Mouse (Mus musculus) hindbrain, embryonic 13.5 days (tissue): ENCODE results near the gene Rbl2. TPM values are rescaled to one million over a fixed set of nuclear protein-coding genes. Genes with fewer than 3 reads are reported as not detected.
A peak's percentile ranks its signal among the peaks of the same experiment; 100 is the strongest.

Source experiments
- ATAC-seq: fragments of 200-750 bp; cut with Nextera tagmentation; 2 replicates; pipeline ENCODE4 v1.8.0; 2017; ENCODE audit warnings: moderate TSS enrichment; ENCODE audit not compliant: low FRiP score
- H3K27ac ChIP-seq: fragments of 300-500 bp; sonication (generic); 2 replicates; pipeline ENCODE4 v1.5.1; 2015; ENCODE audit warnings: inconsistent platforms, mild to moderate bottlenecking, moderate library complexity
- H3K27me3 ChIP-seq: fragments of 300-500 bp; sonication (generic); 2 replicates; pipeline ENCODE4 v1.6.1; 2015; ENCODE audit warnings: mild to moderate bottlenecking, inconsistent platforms
- H3K36me3 ChIP-seq: fragments of 300-500 bp; sonication (generic); 2 replicates; pipeline ENCODE4 v1.6.1; 2015; ENCODE audit warnings: mild to moderate bottlenecking, inconsistent platforms
- H3K4me1 ChIP-seq: fragments of 300-500 bp; sonication (generic); replicated peaks from 2 replicates; pipeline ENCODE4 v1.6.1; 2015; ENCODE audit warnings: inconsistent platforms
- H3K4me2 ChIP-seq: fragments of 300-500 bp; sonication (generic); 2 replicates; pipeline ENCODE4 v1.6.1; 2015; ENCODE audit warnings: inconsistent platforms, mild to moderate bottlenecking, moderate library complexity
- H3K4me3 ChIP-seq: fragments of 300-500 bp; sonication (generic); 2 replicates; pipeline ENCODE4 v1.5.1; 2015; ENCODE audit warnings: mild to moderate bottlenecking, inconsistent platforms
- H3K9ac ChIP-seq: fragments of 300-500 bp; sonication (generic); 2 replicates; pipeline ENCODE4 v1.6.1; 2015; ENCODE audit warnings: mild to moderate bottlenecking, inconsistent platforms
- H3K9me3 ChIP-seq: fragments of 300-500 bp; sonication (generic); 2 replicates; pipeline ENCODE4 v1.6.1; 2016; ENCODE audit warnings: inconsistent platforms
- WGBS: fragments of 180-500 bp; shearing (Covaris S2); methylation state at CpG from one replicate; pipeline ENCODE4 v1.1.7; 2015; 5-methylcytosine and 5-hydroxymethylcytosine counted together
- polyA plus RNA-seq: library from polyadenylated mRNA; unstranded; fragments of >200 nt; fragmentation: Nextera tagmentation; extraction: Ambion mirVana; gene quantifications from 2 replicates; pipeline ENCODE4 v1.2.1, GENCODE M21; 2015

Gene Rbl2
- polyA plus RNA-seq, 1 experiment from 2014 or later: 19.4 TPM

GRCm38 (mm10) chr8:91147715-91148114 is 77.9 kb downstream of the Rbl2 start:
- 12% methylated on average over 6 of the region's 6 CpGs for WGBS
- Histone ChIP-seq H3K36me3 (no peaks in the 10 kb centered on the region), H3K4me3 (no peak overlapping the region), H3K4me1 (no peaks in the 10 kb centered on the region), H3K4me2 (no peak overlapping the region), H3K9ac (no peak overlapping the region), H3K9me3 (0 out of 2 replicates have a peak, but pooled peaks cover 3% of the 10 kb centered on the region), H3K27ac (no peak overlapping the region), H3K27me3 (no peaks in the 10 kb centered on the region)
- ATAC-seq: no peak

GRCm38 (mm10) chr8:91148643-91149178 is 78.9 kb downstream of the Rbl2 start:
- H3K27me3 ChIP-seq: no peaks in the 10 kb centered on the region
- H3K9me3 ChIP-seq: 0 out of 2 replicates have a peak, but pooled peaks cover 3% of the 10 kb centered on the region
- 82% methylated on average over 15 of the region's 15 CpGs for WGBS
- no peak overlapping the region for H3K27ac ChIP-seq
- ATAC-seq: no peak
- no peak overlapping the region for H3K9ac ChIP-seq
- no peaks in the 10 kb centered on the region for H3K36me3 ChIP-seq
- no peaks in the 10 kb centered on the region for H3K4me1 ChIP-seq
- H3K4me2 ChIP-seq: no peak overlapping the region
- no peak overlapping the region for H3K4me3 ChIP-seq

GRCm38 (mm10) chr8:91149298-91149697 is 79.4 kb downstream of the Rbl2 start:
- Histone ChIP-seq H3K4me2 (no peak overlapping the region), H3K36me3 (no peaks in the 10 kb centered on the region), H3K27ac (no peak overlapping the region), H3K4me3 (no peak overlapping the region), H3K27me3 (no peaks in the 10 kb centered on the region), H3K9ac (no peak overlapping the region), H3K4me1 (no peaks in the 10 kb centered on the region), H3K9me3 (0 out of 2 replicates have a peak, but pooled peaks cover 3% of the 10 kb centered on the region)
- 80% methylated on average over 3 of the region's 3 CpGs for WGBS
- ATAC-seq: no peak

GRCm38 (mm10) chr8:91151531-91151930 is 81.7 kb downstream of the Rbl2 start:
- no peak overlapping the region for H3K9ac ChIP-seq
- 90% methylated on average over 7 of the region's 7 CpGs for WGBS
- H3K27me3 ChIP-seq: no peaks in the 10 kb centered on the region
- no peaks in the 10 kb centered on the region for H3K4me1 ChIP-seq
- H3K4me3 ChIP-seq: no peak overlapping the region
- ATAC-seq: no peak
- H3K27ac ChIP-seq: no peak overlapping the region
- H3K4me2 ChIP-seq: no peak overlapping the region
- 0 out of 2 replicates have a peak, but pooled peaks cover 3% of the 10 kb centered on the region for H3K9me3 ChIP-seq
- H3K36me3 ChIP-seq: no peaks in the 10 kb centered on the region

GRCm38 (mm10) chr8:91153831-91154230 is 84.0 kb downstream of the Rbl2 start:
- WGBS: 78% methylated on average over 3 of the region's 3 CpGs
- ATAC-seq: no peak
- Histone ChIP-seq H3K9me3 (0 out of 2 replicates have a peak, but pooled peaks cover 3% of the 10 kb centered on the region), H3K36me3 (no peaks in the 10 kb centered on the region), H3K4me1 (no peaks in the 10 kb centered on the region), H3K27ac (no peak overlapping the region), H3K4me2 (no peak overlapping the region), H3K27me3 (no peaks in the 10 kb centered on the region), H3K4me3 (no peak overlapping the region), H3K9ac (no peak overlapping the region)

GRCm38 (mm10) chr8:91154564-91154963 is 84.7 kb downstream of the Rbl2 start:
- 40% methylated on average over 6 of the region's 6 CpGs for WGBS
- Histone ChIP-seq H3K27ac (no peak overlapping the region), H3K4me1 (peaks cover 1% of the 10 kb centered on the region), H3K4me2 (no peak overlapping the region), H3K9me3 (0 out of 2 replicates have a peak, but pooled peaks cover 3% of the 10 kb centered on the region), H3K36me3 (no peaks in the 10 kb centered on the region), H3K9ac (no peak overlapping the region), H3K4me3 (no peak overlapping the region), H3K27me3 (no peaks in the 10 kb centered on the region)
- no peak for ATAC-seq

GRCm38 (mm10) chr8:91158617-91159016 is 88.8 kb downstream of the Rbl2 start:
- Histone ChIP-seq H3K4me1 (peaks cover 10% of the 10 kb centered on the region), H3K36me3 (no peaks in the 10 kb centered on the region), H3K27me3 (no peaks in the 10 kb centered on the region), H3K4me2 (no peak overlapping the region), H3K4me3 (no peak overlapping the region), H3K27ac (no peak overlapping the region), H3K9me3 (no peaks in the 10 kb centered on the region), H3K9ac (no peak overlapping the region)
- 95% methylated on average over 10 of the region's 10 CpGs for WGBS
- no peak for ATAC-seq

- no peak overlapping the region for H3K27ac ChIP-seq
- peaks cover 10% of the 10 kb centered on the region for H3K4me1 ChIP-seq
- no peak overlapping the region for H3K9ac ChIP-seq
- WGBS: 38% methylated on average over 15 of the region's 15 CpGs
- no peaks in the 10 kb centered on the region for H3K36me3 ChIP-seq
- peaks cover 3% of the 10 kb centered on the region; the same call in 1 of the 2 replicates for H3K9me3 ChIP-seq
- H3K4me2 ChIP-seq: no peak overlapping the region
- no peaks in the 10 kb centered on the region for H3K27me3 ChIP-seq
- H3K4me3 ChIP-seq: no peak overlapping the region
- ATAC-seq: 0 out of 2 replicates have a peak, but pooled peaks have one; percentile 36
These were observed 90.3 kb downstream of the Rbl2 start for GRCm38 (mm10) chr8:91159959-91160800.

- peaks cover 3% of the 10 kb centered on the region; the same call in 1 of the 2 replicates for H3K9me3 ChIP-seq
- peaks cover 11% of the 10 kb centered on the region; the same call in 1 of the 2 replicates for H3K27me3 ChIP-seq
- H3K4me3 ChIP-seq: no peak overlapping the region
- H3K4me1 ChIP-seq: peaks cover 25% of the 10 kb centered on the region
- H3K27ac ChIP-seq: no peak overlapping the region
- 84% methylated on average over 6 of the region's 6 CpGs for WGBS
- H3K36me3 ChIP-seq: no peaks in the 10 kb centered on the region
- no peak overlapping the region for H3K4me2 ChIP-seq
- H3K9ac ChIP-seq: no peak overlapping the region
- no peak for ATAC-seq
These were observed 100.3 kb downstream of the Rbl2 start for GRCm38 (mm10) chr8:91170152-91170551.

- WGBS: 19% methylated on average over 14 of the region's 14 CpGs
- ATAC-seq: 0 out of 2 replicates have a peak, but pooled peaks have one; percentile 60
- H3K27ac ChIP-seq: peak overlapping the region; percentile 52; the same call in 1 of the 2 replicates
- 0 out of 2 replicates have a peak overlapping the region, but pooled peaks have one; percentile 5 for H3K9ac ChIP-seq
- H3K4me2 ChIP-seq: peak overlapping the region; percentile 42
- H3K4me3 ChIP-seq: no peak overlapping the region; the same call in 1 of the 2 replicates
- H3K9me3 ChIP-seq: no peaks in the 10 kb centered on the region
- H3K27me3 ChIP-seq: peaks cover 11% of the 10 kb centered on the region; the same call in 1 of the 2 replicates
- no peaks in the 10 kb centered on the region for H3K36me3 ChIP-seq
- H3K4me1 ChIP-seq: peaks cover 25% of the 10 kb centered on the region
These were observed 101.1 kb downstream of the Rbl2 start for GRCm38 (mm10) chr8:91170914-91171313.

- peak; percentile 59; the same call in 1 of the 2 replicates for ATAC-seq
- 0 out of 2 replicates have a peak overlapping the region, but pooled peaks have one; percentile 55 for H3K27ac ChIP-seq
- no peaks in the 10 kb centered on the region for H3K36me3 ChIP-seq
- H3K9me3 ChIP-seq: no peaks in the 10 kb centered on the region
- H3K4me1 ChIP-seq: peaks cover 28% of the 10 kb centered on the region
- H3K27me3 ChIP-seq: peaks cover 16% of the 10 kb centered on the region; the same call in 1 of the 2 replicates
- peak overlapping the region; percentile 42 for H3K4me2 ChIP-seq
- WGBS: 32% methylated on average over 13 of the region's 13 CpGs
- peak overlapping the region; percentile 8; the same call in 1 of the 2 replicates for H3K9ac ChIP-seq
- H3K4me3 ChIP-seq: no peak overlapping the region
These were observed 101.7 kb downstream of the Rbl2 start for GRCm38 (mm10) chr8:91171605-91172004.
